Comparison of ENCODE assay signal across 24 mouse cellular contexts in genomic region chr10:60093751-60094150, GRCm38 (mm10). TPM values are rescaled to one million over a fixed set of nuclear protein-coding genes. Genes with fewer than 3 reads are reported as not detected.
"Had no signal": no experiment of that assay in that cellular context is flagged by ENCODE, and none has a peak within 500 bp of the region (broad histone marks: within the 10 kb centered on the region; RNA-seq: fewer than 3 reads in every experiment).

No protein-coding gene starts in this region.

- DNase-seq: gastrocnemius, adult 2 months; gastrocnemius, postnatal 10 days; gastrocnemius, postnatal 25 days; heart, adult 2 months; heart, postnatal 14 days; heart, postnatal 36 days; kidney, adult 11 months; kidney, adult 2 months; kidney, adult 9 months; kidney, postnatal 14 days; kidney, postnatal 36 days; layer of hippocampus, adult 9-11 months; layer of hippocampus, postnatal 36 days; left cerebral cortex, postnatal 4 days had no signal

- H3K27ac ChIP-seq: gastrocnemius, adult 2 months; heart, adult 2 months; heart, embryonic 13.5 days; heart, embryonic 15.5 days; hindbrain, embryonic 13.5 days; hindbrain, embryonic 15.5 days; hindbrain, postnatal 0 days; kidney, postnatal 0 days; limb, embryonic 13.5 days; limb, embryonic 15.5 days had no signal

- H3K36me3 ChIP-seq: kidney, embryonic 15.5 days; limb, embryonic 15.5 days had no signal

- H3K27me3 ChIP-seq: hindbrain, embryonic 13.5 days; hindbrain, embryonic 15.5 days; kidney, embryonic 15.5 days; limb, embryonic 13.5 days; limb, embryonic 15.5 days had no signal

- H3K4me1 ChIP-seq: heart, embryonic 15.5 days; hindbrain, embryonic 15.5 days; limb, embryonic 15.5 days had no signal

- H3K4me3 ChIP-seq: gastrocnemius, adult 2 months; heart, adult 2 months; heart, embryonic 13.5 days; heart, embryonic 15.5 days; hindbrain, embryonic 13.5 days; hindbrain, embryonic 15.5 days; kidney, embryonic 15.5 days; limb, embryonic 13.5 days; limb, embryonic 15.5 days had no signal

RNA-seq across cellular contexts. Expression of gene Spock2, which starts 12.3 kb away (rescaled TPM):
- total RNA-seq: granulocyte monocyte progenitor cell, adult 5-6 weeks had no signal
